Mouse (Mus musculus): ENCODE results near the gene Trim60.

GRCm38 (mm10) chr8:65046565-65046964 lies 28.2 kb upstream of the Trim60 start:
- no peak for TF ChIP-seq CTCF (IDR thresholded peaks at IDR 0.05; ENCODE audit: low read depth, low read length)
- TF ChIP-seq POLR2A (IDR thresholded peaks at IDR 0.05; ENCODE audit: extremely low read depth, insufficient read depth, low read length): no peak
